Comparison of ENCODE assay signal across 7 mouse cellular contexts in the genomic region with DNA sequence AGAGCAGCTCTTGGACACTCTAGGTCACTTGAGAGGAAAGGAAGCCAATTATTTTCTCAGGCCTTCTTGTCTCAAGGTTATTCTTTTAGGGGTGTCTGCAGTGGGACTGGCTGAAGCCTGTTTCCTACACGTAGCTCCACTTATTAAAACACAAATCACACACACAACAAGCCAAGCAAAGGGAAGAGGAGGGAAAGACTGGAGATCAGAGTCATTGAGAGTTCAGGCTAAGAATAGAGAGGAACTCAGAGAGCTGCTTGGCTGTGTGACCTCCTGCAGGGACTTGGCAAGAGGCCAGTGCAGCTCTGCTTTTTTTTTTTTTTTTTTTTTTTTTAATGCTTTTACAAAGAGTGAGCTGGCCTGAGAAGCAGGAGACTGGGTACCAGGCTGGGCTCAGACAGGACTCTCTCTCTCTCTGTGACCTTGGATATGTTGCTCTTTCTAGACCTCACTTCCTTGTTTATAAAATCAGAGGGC. TPM values are rescaled to one million over a fixed set of nuclear protein-coding genes. Genes with fewer than 3 reads are reported as not detected.
A peak's percentile ranks its signal among the peaks of the same experiment; 100 is the strongest.
DNase-seq lines count a peak whose midpoint lies in the region; ATAC-seq lines count a peak whose summit lies in the region.
"Not testable (repeated sequence)": the region's sequence is repeated elsewhere in the genome, so short reads cannot be mapped to it uniquely, and the experiment has no call there.

No protein-coding gene starts in this region.

- H3K4me2 ChIP-seq in hindbrain, embryonic 14.5 days (replicated peaks); lung, embryonic 16.5 days (ENCODE audit: low read depth, low read length): not testable (repeated sequence)

- H3K36me3 ChIP-seq in hindbrain, embryonic 14.5 days (replicated peaks; ENCODE audit: control insufficient read depth, insufficient read depth); lung, embryonic 16.5 days (ENCODE audit: control insufficient read depth, insufficient read depth, low read length): not testable (repeated sequence)

- not testable (repeated sequence) for H3K9ac ChIP-seq in hindbrain, embryonic 14.5 days; lung, embryonic 16.5 days (ENCODE audit: low read length)

- not testable (repeated sequence) for H3K27me3 ChIP-seq in hindbrain, embryonic 14.5 days (ENCODE audit: control insufficient read depth, insufficient read depth, low read length); lung, embryonic 16.5 days (ENCODE audit: control insufficient read depth, insufficient read depth, low read depth, low read length)

- DNase-seq in adrenal gland, postnatal 25 days: peak; percentile 60
- peak; percentile 39 for DNase-seq in embryo, embryonic 11 days
- peak; percentile 63 for DNase-seq in hindbrain, embryonic 14.5 days (ENCODE audit: low spot score)
- DNase-seq in layer of hippocampus, postnatal 10 days (ENCODE audit: low spot score in 2 of 2): peak; percentile 24 to 30
- peak; percentile 42 for DNase-seq in ovary, postnatal 36 days (ENCODE audit: low spot score)

- ATAC-seq in granulocyte monocyte progenitor cell, adult 5-6 weeks (replicated peaks; ENCODE audit: poor library complexity, severe bottlenecking): peak; percentile 52; the same call in 1 of the 2 replicates
- peak; percentile 82 for ATAC-seq in hindbrain, embryonic 14.5 days (ENCODE audit: low FRiP score)
- peak; percentile 96 for ATAC-seq in lung, embryonic 16.5 days (ENCODE audit: low read depth)

- WGBS in hindbrain, embryonic 14.5 days: 4% methylated on average over 1 of the region's 1 CpGs
- WGBS in lung, embryonic 16.5 days: 4% methylated on average over 1 of the region's 1 CpGs

- not testable (repeated sequence) for H3K4me3 ChIP-seq in hindbrain, embryonic 14.5 days (replicated peaks; ENCODE audit: low read length); lung, embryonic 16.5 days (ENCODE audit: low read length)

- not testable (repeated sequence) for H3K4me1 ChIP-seq in hindbrain, embryonic 14.5 days (replicated peaks; ENCODE audit: control insufficient read depth, insufficient read depth, low read length)
- H3K4me1 ChIP-seq in lung, embryonic 16.5 days (replicated peaks; ENCODE audit: control insufficient read depth, insufficient read depth, low read length): peaks cover 11% of the 10 kb centered on the region

- H3K27ac ChIP-seq in hindbrain, embryonic 14.5 days: peak overlapping the region; percentile 43; the same call in 1 of the 2 replicates
- H3K27ac ChIP-seq in lung, embryonic 16.5 days (ENCODE audit: low read length): peak overlapping the region; percentile 59

- not testable (repeated sequence) for H3K9me3 ChIP-seq in hindbrain, embryonic 14.5 days (ENCODE audit: control insufficient read depth, low read length); lung, embryonic 16.5 days (ENCODE audit: control insufficient read depth, low read length)

RNA-seq across cellular contexts. Expression of a gene that starts 36.7 kb away (rescaled TPM):
- total RNA-seq in adrenal gland, postnatal 25 days (2021): 0.36 and 3.0 TPM in 2 replicates
- not detected in 2 replicates for total RNA-seq in granulocyte monocyte progenitor cell, adult 5-6 weeks (2014; fragmentation: Nextera tagmentation)
- 0.31 TPM in 1 of 2 replicates, not detected in the other for total RNA-seq in granulocyte monocyte progenitor cell, adult 5-6 weeks (2017)
- polyA plus RNA-seq in hindbrain, embryonic 14.5 days (2014; fragmentation: Nextera tagmentation; extraction: Ambion mirVana): 0.55 and 0.97 TPM in 2 replicates
- under 1 TPM; 0.41 to 0.58 TPM for total RNA-seq in layer of hippocampus, postnatal 10 days (2021)
- 0.44 and 1.6 TPM in 2 replicates for polyA plus RNA-seq in lung, embryonic 16.5 days (2015; fragmentation: Nextera tagmentation; extraction: Ambion mirVana)

RNA-seq across cellular contexts. Expression of a gene that starts 47.6 kb away (rescaled TPM):
- 3.4 and 4.3 TPM in 2 replicates for total RNA-seq in adrenal gland, postnatal 25 days (2021)
- total RNA-seq in granulocyte monocyte progenitor cell, adult 5-6 weeks (2014; fragmentation: Nextera tagmentation): 0.79 and 0.80 TPM in 2 replicates
- 1.1 and 2.4 TPM in 2 replicates for total RNA-seq in granulocyte monocyte progenitor cell, adult 5-6 weeks (2017)
- 4.9 and 5.2 TPM in 2 replicates for polyA plus RNA-seq in hindbrain, embryonic 14.5 days (2014; fragmentation: Nextera tagmentation; extraction: Ambion mirVana)
- 1 to 10 TPM; 3.2 to 5.0 TPM for total RNA-seq in layer of hippocampus, postnatal 10 days (2021)
- polyA plus RNA-seq in lung, embryonic 16.5 days (2015; fragmentation: Nextera tagmentation; extraction: Ambion mirVana): 8.9 and 9.2 TPM in 2 replicates
